Mouse (Mus musculus): ENCODE results near the gene Nat8f3. TPM values are rescaled to one million over a fixed set of nuclear protein-coding genes. Genes with fewer than 3 reads are reported as not detected.
"Not testable (repeated sequence)": the region's sequence is repeated elsewhere in the genome, so short reads cannot be mapped to it uniquely, and the experiment has no call there.

Nat8f3 gene
- 0.17 TPM in 1 of 2 replicates, not detected in the other for polyA plus RNA-seq (2014; fragmentation: Nextera tagmentation; extraction: Ambion mirVana)

DNA sequence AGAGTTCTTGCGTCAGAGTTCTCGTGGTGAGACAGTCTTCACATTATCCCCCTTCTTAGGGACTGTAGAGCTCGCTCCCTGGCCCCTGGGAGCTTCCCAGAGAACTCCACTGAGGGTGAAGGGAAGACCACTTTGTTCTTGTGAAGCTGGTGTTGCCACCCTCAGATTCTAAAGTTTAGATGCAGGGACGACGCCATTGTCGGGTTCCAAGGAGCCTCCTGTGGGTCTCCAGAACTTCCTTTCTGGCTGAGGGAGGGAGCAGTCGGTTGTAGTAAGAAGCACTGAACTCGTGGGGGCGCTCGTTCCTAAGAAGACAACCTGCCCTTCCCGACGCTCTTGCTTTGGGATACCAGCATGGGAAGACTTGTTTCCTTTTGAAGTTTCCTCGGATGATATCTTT lies at the start of gene Nat8f3:
Gene Nat8f3, minus strand, starts transcription at position 223 of the 400 bp plus-strand sequence.
- H3K27ac ChIP-seq (replicated peaks; ENCODE audit: low read depth, low read length); DNase-seq (ENCODE audit: low spot score); H3K9ac ChIP-seq (ENCODE audit: low read depth, low read length); H3K4me1 ChIP-seq (ENCODE audit: control insufficient read depth, insufficient read depth, low read length); ATAC-seq (ENCODE audit: low read depth); H3K27me3 ChIP-seq (replicated peaks; ENCODE audit: control insufficient read depth, insufficient read depth, low read length); H3K4me2 ChIP-seq (ENCODE audit: low read depth, low read length); H3K4me3 ChIP-seq (ENCODE audit: low read depth, low read length); H3K36me3 ChIP-seq (ENCODE audit: control insufficient read depth, insufficient read depth, low read length); H3K9me3 ChIP-seq (ENCODE audit: control insufficient read depth, low read length): not testable (repeated sequence)
- 65% methylated on average over 13 of the region's 13 CpGs for WGBS

DNA sequence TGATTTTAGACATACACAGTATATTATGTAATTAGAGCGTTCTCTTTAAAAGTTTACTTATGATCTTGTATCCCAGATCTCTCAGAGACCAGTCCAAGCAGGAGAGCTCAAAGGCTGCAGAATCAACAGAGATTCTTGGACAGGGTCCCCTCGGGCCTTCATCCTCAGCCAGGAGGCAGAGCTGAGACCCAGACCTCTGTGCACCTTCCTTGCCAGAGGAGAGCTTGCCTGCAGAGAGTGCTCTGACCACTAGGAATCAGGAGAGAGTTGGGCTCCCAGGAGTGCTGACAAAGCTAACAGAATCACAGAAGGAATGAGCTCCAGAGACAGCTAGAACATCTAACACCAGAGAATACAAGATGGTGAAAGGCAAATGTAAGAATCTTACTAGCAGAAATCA lies 47.8 kb upstream of the Nat8f3 start:
- DNase-seq (ENCODE audit: low spot score), result no peak
- Histone ChIP-seq H3K36me3 (ENCODE audit: control insufficient read depth, insufficient read depth, low read length) (no peaks in the 10 kb centered on the region), H3K9me3 (ENCODE audit: control insufficient read depth, low read length) (no peaks in the 10 kb centered on the region), H3K4me1 (ENCODE audit: control insufficient read depth, insufficient read depth, low read length) (no peaks in the 10 kb centered on the region), H3K9ac (ENCODE audit: low read depth, low read length) (no peak overlapping the region), H3K27ac (replicated peaks; ENCODE audit: low read depth, low read length) (no peak overlapping the region), H3K4me3 (ENCODE audit: low read depth, low read length) (no peak overlapping the region), H3K4me2 (ENCODE audit: low read depth, low read length) (no peak overlapping the region), H3K27me3 (replicated peaks; ENCODE audit: control insufficient read depth, insufficient read depth, low read length) (no peaks in the 10 kb centered on the region)
- no peak for ATAC-seq (ENCODE audit: low read depth)
- 85% methylated on average over 2 of the region's 2 CpGs for WGBS

DNA sequence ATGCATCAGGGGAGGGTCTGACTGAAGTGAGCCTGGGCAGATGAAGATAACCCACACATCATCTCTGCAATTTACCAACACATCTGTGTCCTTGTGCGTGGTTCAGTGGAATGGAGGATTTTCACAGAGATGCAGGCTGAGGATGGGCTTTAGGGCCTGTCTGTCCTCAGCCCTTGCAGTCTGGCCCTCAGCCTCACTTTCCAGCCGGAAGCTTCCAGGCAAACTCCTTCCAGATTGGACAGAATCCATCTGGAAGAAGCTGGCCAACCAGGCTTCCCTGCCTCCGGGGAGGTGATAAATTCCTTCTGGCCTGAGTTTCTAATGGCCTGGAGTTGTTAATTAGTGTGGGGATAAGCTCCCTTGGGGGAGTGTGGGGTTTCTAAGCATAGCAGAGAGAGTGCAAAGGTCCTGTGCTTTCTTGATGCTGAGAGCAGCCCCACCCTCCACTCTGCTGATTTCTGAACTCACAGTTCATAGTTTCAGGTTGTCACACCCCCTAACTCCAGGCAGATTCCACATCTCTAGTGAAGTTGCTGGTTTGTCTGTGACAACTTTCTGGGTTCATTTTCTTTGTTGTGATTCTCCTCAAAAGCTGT lies 45.5 kb upstream of the Nat8f3 start:
- not testable (repeated sequence) for DNase-seq (ENCODE audit: low spot score); H3K27ac ChIP-seq (replicated peaks; ENCODE audit: low read depth, low read length); H3K36me3 ChIP-seq (ENCODE audit: control insufficient read depth, insufficient read depth, low read length); H3K4me2 ChIP-seq (ENCODE audit: low read depth, low read length); H3K4me3 ChIP-seq (ENCODE audit: low read depth, low read length); H3K27me3 ChIP-seq (replicated peaks; ENCODE audit: control insufficient read depth, insufficient read depth, low read length); ATAC-seq (ENCODE audit: low read depth); H3K4me1 ChIP-seq (ENCODE audit: control insufficient read depth, insufficient read depth, low read length); H3K9ac ChIP-seq (ENCODE audit: low read depth, low read length); H3K9me3 ChIP-seq (ENCODE audit: control insufficient read depth, low read length)
- WGBS, result 63% methylated on average over 2 of the region's 3 CpGs

DNA sequence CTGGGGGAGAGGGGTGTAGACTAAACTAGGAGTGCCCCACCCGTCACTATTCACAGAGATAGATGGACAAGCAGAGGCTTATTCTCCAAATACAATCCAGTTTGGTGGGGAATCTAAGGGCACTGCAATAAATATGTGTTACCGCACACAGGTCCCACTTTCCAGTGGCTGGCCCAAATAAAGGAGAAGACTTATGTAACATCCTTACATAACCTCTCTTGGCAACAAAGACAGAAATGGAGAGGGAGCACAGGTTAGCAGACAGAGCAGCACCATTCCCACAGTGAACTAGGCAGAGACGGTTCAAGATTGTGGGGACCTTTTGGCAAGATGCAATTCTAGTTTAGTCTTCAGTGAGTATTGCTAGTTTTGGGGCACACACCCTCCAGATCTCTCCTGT lies 45.0 kb upstream of the Nat8f3 start:
- not testable (repeated sequence) for H3K4me1 ChIP-seq (ENCODE audit: control insufficient read depth, insufficient read depth, low read length); H3K27me3 ChIP-seq (replicated peaks; ENCODE audit: control insufficient read depth, insufficient read depth, low read length); H3K4me3 ChIP-seq (ENCODE audit: low read depth, low read length); H3K9me3 ChIP-seq (ENCODE audit: control insufficient read depth, low read length); DNase-seq (ENCODE audit: low spot score); H3K9ac ChIP-seq (ENCODE audit: low read depth, low read length); H3K36me3 ChIP-seq (ENCODE audit: control insufficient read depth, insufficient read depth, low read length); ATAC-seq (ENCODE audit: low read depth); H3K4me2 ChIP-seq (ENCODE audit: low read depth, low read length); H3K27ac ChIP-seq (replicated peaks; ENCODE audit: low read depth, low read length)
- WGBS, result 97% methylated on average over 2 of the region's 3 CpGs

DNA sequence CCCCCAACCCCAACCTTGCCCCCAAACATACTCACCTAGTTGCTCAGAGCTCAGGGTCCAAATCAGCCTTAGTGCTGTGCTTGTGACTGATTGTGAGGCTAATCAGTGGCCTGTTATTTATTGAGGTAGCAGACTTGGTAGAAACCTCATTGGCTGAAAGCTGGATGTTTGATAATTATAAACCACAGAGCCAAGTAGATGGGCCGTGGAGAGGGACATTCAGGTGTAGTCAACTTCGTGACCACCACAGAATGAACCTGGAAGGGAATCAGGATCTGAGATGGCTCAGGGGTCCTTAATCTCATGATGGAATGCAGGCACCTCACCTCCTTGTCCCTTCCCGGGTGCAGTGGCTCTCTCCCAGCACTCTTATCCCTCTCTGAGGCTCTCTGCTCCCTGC lies 44.2 kb upstream of the Nat8f3 start:
- H3K27ac ChIP-seq (replicated peaks; ENCODE audit: low read depth, low read length); H3K36me3 ChIP-seq (ENCODE audit: control insufficient read depth, insufficient read depth, low read length); DNase-seq (ENCODE audit: low spot score); H3K9me3 ChIP-seq (ENCODE audit: control insufficient read depth, low read length); ATAC-seq (ENCODE audit: low read depth); H3K9ac ChIP-seq (ENCODE audit: low read depth, low read length); H3K27me3 ChIP-seq (replicated peaks; ENCODE audit: control insufficient read depth, insufficient read depth, low read length); H3K4me2 ChIP-seq (ENCODE audit: low read depth, low read length); H3K4me1 ChIP-seq (ENCODE audit: control insufficient read depth, insufficient read depth, low read length); H3K4me3 ChIP-seq (ENCODE audit: low read depth, low read length): not testable (repeated sequence)
- WGBS, result 76% methylated on average over 2 of the region's 3 CpGs

DNA sequence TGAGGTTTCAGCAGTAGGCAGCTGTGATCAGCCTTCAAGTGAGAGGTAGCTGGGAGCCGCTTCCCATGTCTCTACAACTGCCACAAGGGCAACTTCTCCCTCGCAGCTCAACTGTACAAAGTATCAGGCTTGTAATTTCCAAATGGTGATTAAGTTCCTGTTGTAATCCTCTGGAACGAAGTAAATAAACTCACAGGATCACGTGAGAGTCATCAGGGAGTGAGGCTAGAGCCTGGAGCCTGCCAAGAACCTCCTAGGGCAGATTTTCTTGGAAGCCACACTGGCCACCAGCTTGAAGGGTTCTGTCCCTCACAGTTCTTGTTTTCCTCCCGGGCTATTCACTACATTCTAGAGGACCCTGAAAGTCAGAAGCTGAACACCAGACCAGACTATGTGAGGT lies 37.6 kb upstream of the Nat8f3 start:
- H3K4me3 ChIP-seq (ENCODE audit: low read depth, low read length); H3K9me3 ChIP-seq (ENCODE audit: control insufficient read depth, low read length); H3K4me2 ChIP-seq (ENCODE audit: low read depth, low read length); H3K27me3 ChIP-seq (replicated peaks; ENCODE audit: control insufficient read depth, insufficient read depth, low read length); H3K9ac ChIP-seq (ENCODE audit: low read depth, low read length); H3K36me3 ChIP-seq (ENCODE audit: control insufficient read depth, insufficient read depth, low read length); ATAC-seq (ENCODE audit: low read depth); H3K4me1 ChIP-seq (ENCODE audit: control insufficient read depth, insufficient read depth, low read length); H3K27ac ChIP-seq (replicated peaks; ENCODE audit: low read depth, low read length); DNase-seq (ENCODE audit: low spot score): not testable (repeated sequence)
- WGBS, result 67% methylated on average over 5 of the region's 5 CpGs

DNA sequence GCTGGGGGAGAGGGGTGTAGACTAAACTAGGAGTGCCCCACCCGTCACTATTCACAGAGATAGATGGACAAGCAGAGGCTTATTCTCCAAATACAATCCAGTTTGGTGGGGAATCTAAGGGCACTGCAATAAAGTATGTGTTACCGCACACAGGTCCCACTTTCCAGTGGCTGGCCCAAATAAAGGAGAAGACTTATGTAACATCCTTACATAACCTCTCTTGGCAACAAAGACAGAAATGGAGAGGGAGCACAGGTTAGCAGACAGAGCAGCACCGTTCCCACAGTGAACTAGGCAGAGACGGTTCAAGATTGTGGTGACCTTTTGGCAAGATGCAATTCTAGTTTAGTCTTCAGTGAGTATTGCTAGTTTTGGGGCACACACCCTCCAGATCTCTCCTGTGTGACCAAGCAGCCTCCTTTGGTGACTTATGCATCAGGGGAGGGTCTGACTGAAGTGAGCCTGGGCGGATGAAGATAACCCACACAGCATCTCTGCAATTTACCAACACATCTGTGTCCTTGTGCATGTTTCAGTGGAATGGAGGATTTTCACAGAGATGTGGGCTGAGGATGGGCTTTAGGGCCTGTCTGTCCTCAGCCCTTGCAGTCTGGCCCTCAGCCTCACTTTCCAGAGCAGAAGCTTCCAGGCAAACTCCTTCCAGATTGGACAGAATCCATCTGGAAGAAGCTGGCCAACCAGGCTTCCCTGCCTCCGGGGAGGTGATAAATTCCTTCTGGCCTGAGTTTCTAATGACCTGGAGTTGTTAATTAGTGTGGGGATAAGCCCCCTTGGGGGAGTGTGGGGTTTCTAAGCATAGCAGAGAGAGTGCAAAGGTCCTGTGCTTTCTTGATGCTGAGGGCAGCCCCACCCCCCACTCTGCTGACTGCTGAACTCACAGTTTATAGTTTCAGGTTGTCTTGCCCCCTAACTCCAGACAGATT lies 2.2 kb downstream of the Nat8f3 start:
- H3K4me2 ChIP-seq (ENCODE audit: low read depth, low read length); H3K27ac ChIP-seq (replicated peaks; ENCODE audit: low read depth, low read length); DNase-seq (ENCODE audit: low spot score); H3K9me3 ChIP-seq (ENCODE audit: control insufficient read depth, low read length); H3K9ac ChIP-seq (ENCODE audit: low read depth, low read length); ATAC-seq (ENCODE audit: low read depth); H3K27me3 ChIP-seq (replicated peaks; ENCODE audit: control insufficient read depth, insufficient read depth, low read length); H3K36me3 ChIP-seq (ENCODE audit: control insufficient read depth, insufficient read depth, low read length); H3K4me3 ChIP-seq (ENCODE audit: low read depth, low read length); H3K4me1 ChIP-seq (ENCODE audit: control insufficient read depth, insufficient read depth, low read length): not testable (repeated sequence)
- 87% methylated on average over 4 of the region's 6 CpGs for WGBS

DNA sequence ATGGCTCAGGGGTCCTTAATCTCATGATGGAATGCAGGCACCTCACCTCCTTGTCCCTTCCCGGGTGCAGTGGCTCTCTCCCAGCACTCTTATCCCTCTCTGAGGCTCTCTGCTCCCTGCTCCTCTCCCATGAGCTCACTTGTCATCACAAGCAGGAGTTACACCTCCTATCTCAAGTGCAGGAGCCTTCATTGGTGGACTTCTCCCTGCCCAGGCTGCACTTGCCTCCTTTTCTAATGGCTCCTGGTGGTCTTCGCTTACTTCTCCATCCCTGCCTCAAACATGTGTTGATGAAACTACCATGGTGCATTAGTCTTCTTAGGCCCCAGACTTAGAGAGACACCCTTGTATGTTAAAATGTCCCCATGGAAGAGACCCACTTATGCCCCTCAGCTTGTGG lies 2.9 kb downstream of the Nat8f3 start:
- H3K9me3 ChIP-seq (ENCODE audit: control insufficient read depth, low read length); ATAC-seq (ENCODE audit: low read depth); H3K4me3 ChIP-seq (ENCODE audit: low read depth, low read length); H3K9ac ChIP-seq (ENCODE audit: low read depth, low read length); H3K4me1 ChIP-seq (ENCODE audit: control insufficient read depth, insufficient read depth, low read length); H3K27ac ChIP-seq (replicated peaks; ENCODE audit: low read depth, low read length); DNase-seq (ENCODE audit: low spot score); H3K27me3 ChIP-seq (replicated peaks; ENCODE audit: control insufficient read depth, insufficient read depth, low read length); H3K4me2 ChIP-seq (ENCODE audit: low read depth, low read length); H3K36me3 ChIP-seq (ENCODE audit: control insufficient read depth, insufficient read depth, low read length): not testable (repeated sequence)
- 85% methylated on average over 1 of the region's 2 CpGs for WGBS
